Mouse (Mus musculus) limb, embryonic 11.5 days (tissue): ENCODE results near the gene Pdcd6ip. TPM values are rescaled to one million over a fixed set of nuclear protein-coding genes. Genes with fewer than 3 reads are reported as not detected.
A peak's percentile ranks its signal among the peaks of the same experiment; 100 is the strongest.
"Not testable (repeated sequence)": the region's sequence is repeated elsewhere in the genome, so short reads cannot be mapped to it uniquely, and the experiment has no call there.

Source experiments
- ATAC-seq: fragments of 200-750 bp; cut with Nextera tagmentation; 2 replicates; pipeline ENCODE4 v1.8.0; 2017; ENCODE audit warnings: low read depth; ENCODE audit not compliant: insufficient number of reproducible peaks, low FRiP score, low TSS enrichment
- DNase-seq: peaks from one replicate; pipeline ENCODE4 v3.0.0-alpha.2; 2015; ENCODE audit warnings: low spot score
- H3K27ac ChIP-seq: fragments of 300-500 bp; sonication (generic); replicated peaks from 2 replicates; pipeline ENCODE4 v1.5.1; 2014; ENCODE audit warnings: low read depth, mild to moderate bottlenecking, low read length
- H3K27me3 ChIP-seq: fragments of 300-500 bp; sonication (generic); 2 replicates; pipeline ENCODE4 v1.6.1; 2014; ENCODE audit warnings: mild to moderate bottlenecking, low read length, mixed read lengths; ENCODE audit not compliant: control insufficient read depth, insufficient read depth
- H3K36me3 ChIP-seq: fragments of 300-500 bp; sonication (generic); 2 replicates; pipeline ENCODE4 v1.6.1; 2014; ENCODE audit warnings: mild to moderate bottlenecking, low read length, moderate library complexity, mixed read lengths; ENCODE audit not compliant: control insufficient read depth, insufficient read depth
- H3K4me1 ChIP-seq: fragments of 300-500 bp; sonication (generic); 2 replicates; pipeline ENCODE4 v1.6.1; 2014; ENCODE audit warnings: low read length, mixed read lengths; ENCODE audit not compliant: control insufficient read depth, insufficient read depth
- H3K4me2 ChIP-seq: fragments of 300-500 bp; sonication (generic); 2 replicates; pipeline ENCODE4 v1.6.1; 2014; ENCODE audit warnings: low read depth, mild to moderate bottlenecking, moderate library complexity; ENCODE audit not compliant: severe bottlenecking
- H3K4me3 ChIP-seq: fragments of 300-500 bp; sonication (generic); 2 replicates; pipeline ENCODE4 v1.5.1; 2014; ENCODE audit warnings: low read depth, low read length
- H3K9ac ChIP-seq: fragments of 300-500 bp; sonication (generic); 2 replicates; pipeline ENCODE4 v1.6.1; 2014; ENCODE audit warnings: mild to moderate bottlenecking, low read length
- H3K9me3 ChIP-seq: fragments of 300-500 bp; sonication (generic); 2 replicates; pipeline ENCODE4 v1.6.1; 2016; ENCODE audit warnings: low read length; ENCODE audit not compliant: control insufficient read depth
- WGBS: fragments of 180-500 bp; shearing (Covaris S2); extraction: QIAGEN DNeasy Blood & Tissue Kit; methylation state at CpG from one replicate; pipeline ENCODE4 v1.1.7; 2014; 5-methylcytosine and 5-hydroxymethylcytosine counted together
- polyA plus RNA-seq: library from polyadenylated mRNA; unstranded; fragments of >200 nt; fragmentation: Nextera tagmentation; extraction: Ambion mirVana; gene quantifications from 2 replicates; pipeline ENCODE4 v1.2.1, GENCODE M21; 2014

The Pdcd6ip gene
- polyA plus RNA-seq, 1 experiment from 2014 or later = 55.6 TPM

GRCm38 (mm10) chr9:113738021-113738420 is 30.0 kb upstream of the Pdcd6ip start:
- no peak overlapping the region for H3K27ac ChIP-seq
- no peak overlapping the region for H3K4me3 ChIP-seq
- no peaks in the 10 kb centered on the region for H3K36me3 ChIP-seq
- WGBS = 79% methylated on average over 9 of the region's 9 CpGs
- DNase-seq = no peak
- no peaks in the 10 kb centered on the region for H3K27me3 ChIP-seq
- H3K9me3 ChIP-seq = no peaks in the 10 kb centered on the region
- H3K4me2 ChIP-seq = no peak overlapping the region
- no peak overlapping the region for H3K9ac ChIP-seq
- no peaks in the 10 kb centered on the region for H3K4me1 ChIP-seq
- no peak for ATAC-seq

DNA sequence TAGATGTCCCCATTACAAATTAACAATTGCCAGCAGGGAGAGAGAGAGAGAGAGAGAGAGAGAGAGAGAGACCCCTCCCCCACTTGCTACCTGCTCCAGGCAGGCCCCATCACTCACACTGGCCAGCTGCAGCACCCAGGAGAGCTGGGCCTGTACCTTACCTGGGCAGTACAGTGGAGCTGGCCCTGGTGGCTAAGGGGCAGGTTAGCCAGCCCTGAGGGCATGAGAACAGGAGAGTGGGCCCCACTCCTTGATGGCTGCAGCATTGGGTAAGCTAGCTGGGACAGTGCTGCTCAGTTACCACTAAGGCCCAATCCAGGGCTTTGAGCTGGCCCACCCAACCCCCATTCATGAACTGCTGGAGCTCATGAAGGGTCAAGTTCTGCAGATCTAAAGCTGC is 27.9 kb upstream of the Pdcd6ip start:
- ATAC-seq (no peak), DNase-seq (no peak)
- Histone ChIP-seq H3K27ac (no peak overlapping the region), H3K4me3 (no peak overlapping the region), H3K4me2 (no peak overlapping the region), H3K9ac (no peak overlapping the region), H3K27me3 (no peaks in the 10 kb centered on the region), H3K36me3 (no peaks in the 10 kb centered on the region), H3K4me1 (no peaks in the 10 kb centered on the region), H3K9me3 (no peaks in the 10 kb centered on the region)

- no peaks in the 10 kb centered on the region for H3K27me3 ChIP-seq
- DNase-seq = no peak
- 92% methylated on average over 3 of the region's 3 CpGs for WGBS
- H3K9me3 ChIP-seq = no peaks in the 10 kb centered on the region
- H3K4me1 ChIP-seq = no peaks in the 10 kb centered on the region
- H3K9ac ChIP-seq = no peak overlapping the region
- H3K4me2 ChIP-seq = no peak overlapping the region
- ATAC-seq = no peak
- H3K36me3 ChIP-seq = no peaks in the 10 kb centered on the region
- no peak overlapping the region for H3K4me3 ChIP-seq
- no peak overlapping the region for H3K27ac ChIP-seq
Observed at GRCm38 (mm10) chr9:113731540-113731939, 23.5 kb upstream of the Pdcd6ip start.

- ATAC-seq = no peak
- H3K4me1 ChIP-seq = no peaks in the 10 kb centered on the region
- H3K27me3 ChIP-seq = no peaks in the 10 kb centered on the region
- H3K4me3 ChIP-seq = no peak overlapping the region
- DNase-seq = no peak
- 91% methylated on average over 18 of the region's 18 CpGs for WGBS
- no peak overlapping the region for H3K4me2 ChIP-seq
- no peaks in the 10 kb centered on the region for H3K9me3 ChIP-seq
- no peaks in the 10 kb centered on the region for H3K36me3 ChIP-seq
- H3K9ac ChIP-seq = no peak overlapping the region
- H3K27ac ChIP-seq = no peak overlapping the region
Observed at GRCm38 (mm10) chr9:113726991-113727680, 19.1 kb upstream of the Pdcd6ip start.

DNA sequence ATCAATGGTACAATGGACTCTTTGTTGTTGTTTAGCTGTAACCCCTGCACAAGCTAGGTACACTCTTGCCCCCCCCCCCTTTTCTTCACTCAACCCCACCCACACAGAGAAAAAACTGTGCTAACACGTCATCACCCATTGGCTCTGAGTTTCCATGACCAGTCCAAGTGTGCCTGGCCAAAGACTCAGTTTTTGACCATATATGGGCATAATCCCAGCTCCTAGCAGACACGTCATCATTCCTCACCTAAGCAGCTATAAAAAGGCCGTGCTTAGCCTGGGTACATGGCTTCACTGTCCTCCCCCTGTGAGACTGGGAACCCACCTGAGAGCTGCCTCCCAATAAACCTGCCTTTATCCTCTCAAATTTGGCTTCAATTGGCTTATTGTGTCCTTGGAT is 18.1 kb upstream of the Pdcd6ip start:
- no peak for DNase-seq
- no peaks in the 10 kb centered on the region for H3K4me1 ChIP-seq
- 47% methylated on average over 3 of the region's 3 CpGs for WGBS
- no peaks in the 10 kb centered on the region for H3K36me3 ChIP-seq
- no peak overlapping the region for H3K4me2 ChIP-seq
- no peak for ATAC-seq
- H3K9me3 ChIP-seq = no peaks in the 10 kb centered on the region
- no peak overlapping the region for H3K9ac ChIP-seq
- H3K27me3 ChIP-seq = no peaks in the 10 kb centered on the region
- H3K4me3 ChIP-seq = no peak overlapping the region
- H3K27ac ChIP-seq = no peak overlapping the region

DNA sequence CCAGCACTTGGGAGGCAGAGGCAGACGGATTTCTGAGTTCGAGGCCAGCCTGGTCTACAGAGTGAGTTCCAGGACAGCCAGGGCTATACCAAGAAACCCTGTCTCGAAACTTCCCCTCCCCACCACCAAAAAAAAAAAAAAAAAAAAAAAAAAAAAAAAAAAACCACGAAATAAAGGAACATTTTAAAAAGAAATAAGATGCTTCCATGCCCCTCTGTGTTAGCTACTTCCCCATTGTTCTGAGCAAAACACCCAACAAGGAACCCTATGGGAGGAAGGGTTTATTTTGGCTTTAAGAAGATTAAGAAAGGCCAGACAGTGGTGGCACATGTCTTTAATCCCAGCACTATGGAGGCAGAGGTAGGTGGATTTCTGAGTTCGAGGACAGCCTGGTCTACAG is 17.6 kb upstream of the Pdcd6ip start:
- not testable (repeated sequence) for H3K27ac ChIP-seq, H3K36me3 ChIP-seq, ATAC-seq, DNase-seq, H3K4me1 ChIP-seq, H3K27me3 ChIP-seq, H3K9me3 ChIP-seq, H3K4me3 ChIP-seq, H3K4me2 ChIP-seq, H3K9ac ChIP-seq
- WGBS = 92% methylated on average over 5 of the region's 5 CpGs

- Histone ChIP-seq H3K27me3 (no peaks in the 10 kb centered on the region), H3K9ac (no peak overlapping the region), H3K4me3 (no peak overlapping the region), H3K4me2 (no peak overlapping the region), H3K27ac (no peak overlapping the region), H3K9me3 (no peaks in the 10 kb centered on the region), H3K4me1 (no peaks in the 10 kb centered on the region), H3K36me3 (no peaks in the 10 kb centered on the region)
- 85% methylated on average over 15 of the region's 15 CpGs for WGBS
- ATAC-seq (no peak), DNase-seq (no peak)
Observed at GRCm38 (mm10) chr9:113724646-113725045, 16.6 kb upstream of the Pdcd6ip start.

DNA sequence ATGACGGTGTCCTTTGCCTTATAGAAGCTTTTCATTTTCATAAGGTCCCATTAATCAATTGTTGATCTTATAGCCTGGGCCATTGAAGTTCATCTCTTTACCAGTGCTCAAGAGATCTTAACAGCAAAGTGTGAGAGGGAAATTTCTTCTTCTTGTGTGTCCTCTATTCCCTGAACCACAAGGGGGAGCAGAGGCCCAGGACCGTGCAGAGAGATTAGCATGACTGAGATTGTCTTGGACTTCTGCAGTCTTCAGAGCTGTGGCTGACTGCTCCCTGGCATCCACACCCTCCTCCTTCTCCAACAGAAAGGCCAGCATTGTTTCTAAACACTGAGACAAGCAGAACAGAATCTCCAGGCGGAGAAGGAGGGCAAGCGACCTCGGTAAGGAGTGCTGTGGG is 11.0 kb upstream of the Pdcd6ip start:
- 47% methylated on average over 5 of the region's 5 CpGs for WGBS
- peak; percentile 36 for DNase-seq

GRCm38 (mm10) chr9:113710871-113711270 is 2.8 kb upstream of the Pdcd6ip start:
- 80% methylated on average over 12 of the region's 12 CpGs for WGBS
- Histone ChIP-seq H3K4me2 (no peak overlapping the region), H3K9ac (no peak overlapping the region), H3K4me1 (peaks cover 11% of the 10 kb centered on the region), H3K9me3 (no peaks in the 10 kb centered on the region), H3K36me3 (no peaks in the 10 kb centered on the region), H3K4me3 (no peak overlapping the region), H3K27me3 (no peaks in the 10 kb centered on the region), H3K27ac (no peak overlapping the region)
- ATAC-seq = no peak
- no peak for DNase-seq

More for the DNA sequence above, 11.0 kb upstream of the Pdcd6ip start:
- Histone ChIP-seq H3K27me3 (no peaks in the 10 kb centered on the region), H3K36me3 (no peaks in the 10 kb centered on the region), H3K4me1 (no peaks in the 10 kb centered on the region), H3K9me3 (no peaks in the 10 kb centered on the region), H3K4me3 (no peak overlapping the region), H3K4me2 (no peak overlapping the region), H3K9ac (no peak overlapping the region), H3K27ac (no peak overlapping the region)
- ATAC-seq = no peak
